Mouse (Mus musculus) left cerebral cortex, adult 9 months (tissue): ENCODE results near the gene Plekhm1.
A peak's percentile ranks its signal among the peaks of the same experiment; 100 is the strongest.
"Not testable (repeated sequence)": the region's sequence is repeated elsewhere in the genome, so short reads cannot be mapped to it uniquely, and the experiment has no call there.

Experiments used
- DNase-seq, 2 experiments: peaks; one replicate each; pipeline ENCODE4 v3.0.0; 2022; ENCODE audit warnings: low spot score in 2 of 2

The Plekhm1 gene

GRCm38 (mm10) chr11:103339414-103340119 is 72.9 kb downstream of the Plekhm1 start:
- no peak for DNase-seq

GRCm38 (mm10) chr11:103338671-103339070 is 73.8 kb downstream of the Plekhm1 start:
- no peak for DNase-seq

GRCm38 (mm10) chr11:103338119-103338518 is 74.4 kb downstream of the Plekhm1 start:
- DNase-seq, result no peak

GRCm38 (mm10) chr11:103337180-103337579 is 75.3 kb downstream of the Plekhm1 start:
- no peak for DNase-seq

- no peak for DNase-seq
These were observed 76.9 kb downstream of the Plekhm1 start for GRCm38 (mm10) chr11:103335561-103335960.

GRCm38 (mm10) chr11:103334925-103335324 is 77.6 kb downstream of the Plekhm1 start:
- no peak for DNase-seq

- DNase-seq, result peak in 1 of 2 experiments; percentile 40
These were observed 78.6 kb downstream of the Plekhm1 start for GRCm38 (mm10) chr11:103333719-103334398.

GRCm38 (mm10) chr11:103332890-103333651 is 79.4 kb downstream of the Plekhm1 start:
- no peak for DNase-seq

GRCm38 (mm10) chr11:103332186-103332889 is 80.1 kb downstream of the Plekhm1 start:
- DNase-seq, result peak; percentile 35 to 89

GRCm38 (mm10) chr11:103331502-103332185 is 80.8 kb downstream of the Plekhm1 start:
- DNase-seq, result no peak

- no peak for DNase-seq
These were observed 81.7 kb downstream of the Plekhm1 start for GRCm38 (mm10) chr11:103330651-103331319.

GRCm38 (mm10) chr11:103326950-103327349 is 85.5 kb downstream of the Plekhm1 start:
- DNase-seq, result peak in 1 of 2 experiments; percentile 84

GRCm38 (mm10) chr11:103325172-103325571 is 87.3 kb downstream of the Plekhm1 start:
- peak in 1 of 2 experiments; percentile 73 for DNase-seq

- DNase-seq, result no peak
These were observed 87.8 kb downstream of the Plekhm1 start for GRCm38 (mm10) chr11:103324723-103325122.

GRCm38 (mm10) chr11:103322832-103323231 is 89.7 kb downstream of the Plekhm1 start:
- not testable (repeated sequence) for DNase-seq

- DNase-seq, result no peak
These were observed 91.8 kb downstream of the Plekhm1 start for GRCm38 (mm10) chr11:103320646-103321045.

GRCm38 (mm10) chr11:103320196-103320595 is 92.3 kb downstream of the Plekhm1 start:
- DNase-seq, result no peak

GRCm38 (mm10) chr11:103318042-103318441 is 94.4 kb downstream of the Plekhm1 start:
- no peak for DNase-seq

GRCm38 (mm10) chr11:103315379-103315778 is 97.1 kb downstream of the Plekhm1 start:
- no peak for DNase-seq

GRCm38 (mm10) chr11:103314736-103315374 is 97.6 kb downstream of the Plekhm1 start:
- no peak for DNase-seq
